Mouse (Mus musculus) MEL (cell line): ENCODE results near the gene Tmem176b. TPM values are rescaled to one million over a fixed set of nuclear protein-coding genes. Genes with fewer than 3 reads are reported as not detected.

ENCODE experiments used
- DNase-seq: peaks from one replicate; pipeline ENCODE4 v3.0.0; 2011; ENCODE audit warnings: low read depth, low spot score
- H3K27ac ChIP-seq: 2 replicates; pipeline ENCODE4 v1.5.1; 2012; ENCODE audit warnings: low read depth, mild to moderate bottlenecking, control low read depth, low read length, moderate library complexity; ENCODE audit not compliant: control insufficient read depth
- H3K27me3 ChIP-seq, 2 experiments: fragments of 150-350 bp in 1 of 2; sonication (generic) in 1 of 2; 2 replicates each; pipeline ENCODE4 v1.6.1; 2012; ENCODE audit warnings: low read length in 2 of 2, mild to moderate bottlenecking in 2 of 2, improper control_type of control experiment in 1 of 2, moderate library complexity in 1 of 2; ENCODE audit not compliant: insufficient read depth in 2 of 2, control insufficient read depth in 1 of 2
- H3K36me3 ChIP-seq, 2 experiments: 2 replicates each; pipeline ENCODE4 v1.6.1; 2012 to 2014; ENCODE audit warnings: low read length in 2 of 2, improper control_type of control experiment in 1 of 2, inconsistent platforms in 1 of 2, mild to moderate bottlenecking in 1 of 2; ENCODE audit not compliant: insufficient read depth in 2 of 2, control insufficient read depth in 1 of 2
- H3K4me1 ChIP-seq, 2 experiments: fragments of 150-350 bp in 1 of 2; sonication (generic) in 1 of 2; 2 replicates each; pipeline ENCODE4 v1.6.1; 2012; ENCODE audit warnings: low read length in 2 of 2, improper control_type of control experiment in 1 of 2, mild to moderate bottlenecking in 1 of 2; ENCODE audit not compliant: insufficient read depth in 2 of 2, control insufficient read depth in 1 of 2
- H3K4me3 ChIP-seq, 2 experiments: fragments of 150-350 bp in 1 of 2; sonication (generic) in 1 of 2; 2 replicates each; pipeline ENCODE4 v1.5.1; 2012; ENCODE audit warnings: low read depth in 2 of 2, low read length in 2 of 2, mild to moderate bottlenecking in 2 of 2, moderate library complexity in 2 of 2, control low read depth in 1 of 2, improper control_type of control experiment in 1 of 2; ENCODE audit not compliant: control insufficient read depth in 1 of 2, insufficient read depth in 1 of 2
- H3K79me2 ChIP-seq: 2 replicates; pipeline ENCODE4 v1.6.1; 2012; ENCODE audit warnings: mild to moderate bottlenecking, low read length, moderate library complexity; ENCODE audit not compliant: control insufficient read depth, poor library complexity, insufficient read depth
- H3K9ac ChIP-seq: 2 replicates; pipeline ENCODE4 v1.6.1; 2012; ENCODE audit warnings: low read depth, mild to moderate bottlenecking, control low read depth, low read length, moderate library complexity; ENCODE audit not compliant: control insufficient read depth, poor library complexity, severe bottlenecking
- H3K9me3 ChIP-seq: fragments of 150-350 bp; sonication (generic); replicated peaks from 2 replicates; pipeline ENCODE4 v1.6.1; 2012; ENCODE audit warnings: mild to moderate bottlenecking, low read length, improper control_type of control experiment, moderate library complexity; ENCODE audit not compliant: insufficient read depth
- BHLHE40 ChIP-seq: IDR thresholded peaks from 2 replicates; pipeline ENCODE4 v1.6.1; 2012; ENCODE audit warnings: low read depth, mild to moderate bottlenecking, inconsistent platforms, low read length, improper control_type of control experiment, borderline replicate concordance
- CHD1 ChIP-seq: IDR thresholded peaks from 2 replicates; pipeline ENCODE4 v1.6.1; 2012; ENCODE audit warnings: low read depth, mild to moderate bottlenecking, inconsistent platforms, low read length, improper control_type of control experiment
- CHD2 ChIP-seq: IDR thresholded peaks from 2 replicates; pipeline ENCODE4 v1.6.1; 2011; ENCODE audit warnings: low read length, improper control_type of control experiment
- E2F4 ChIP-seq: IDR thresholded peaks from 2 replicates; pipeline ENCODE4 v1.6.1; 2011; ENCODE audit warnings: low read depth, low read length, improper control_type of control experiment, borderline replicate concordance
- ELF1 ChIP-seq: IDR thresholded peaks from 2 replicates; pipeline ENCODE4 v1.6.1; 2014; ENCODE audit warnings: low read depth, mild to moderate bottlenecking, inconsistent platforms, low read length, improper control_type of control experiment, moderate library complexity
- EP300 ChIP-seq, 2 experiments: IDR thresholded peaks; 2 replicates each; pipeline ENCODE4 v1.6.1; 2011; ENCODE audit warnings: improper control_type of control experiment in 2 of 2, low read length in 2 of 2, low read depth in 1 of 2, mild to moderate bottlenecking in 1 of 2
- JUND ChIP-seq: IDR thresholded peaks from 2 replicates; pipeline ENCODE4 v1.6.1; 2011; ENCODE audit warnings: low read depth, mild to moderate bottlenecking, improper control_type of control experiment, low read length
- MAFK ChIP-seq: IDR thresholded peaks from 2 replicates; pipeline ENCODE4 v1.6.1; 2011; ENCODE audit warnings: low read depth, mild to moderate bottlenecking, low read length, improper control_type of control experiment, borderline replicate concordance
- MAX ChIP-seq: IDR thresholded peaks from 2 replicates; pipeline ENCODE4 v1.6.1; 2011; ENCODE audit warnings: low read length, improper control_type of control experiment
- MEF2A ChIP-seq: IDR thresholded peaks from 2 replicates; pipeline ENCODE4 v1.6.1; 2014; ENCODE audit warnings: low read depth, mild to moderate bottlenecking, inconsistent platforms, low read length, improper control_type of control experiment; ENCODE audit not compliant: poor library complexity, insufficient replicate concordance, severe bottlenecking; ENCODE audit errors: extremely low read depth
- MXI1 ChIP-seq: IDR thresholded peaks from 2 replicates; pipeline ENCODE4 v1.6.1; 2011; ENCODE audit warnings: mild to moderate bottlenecking, low read depth, low read length, improper control_type of control experiment
- MYB ChIP-seq: IDR thresholded peaks from 2 replicates; pipeline ENCODE4 v1.6.1; 2011; ENCODE audit warnings: mild to moderate bottlenecking, low read depth, low read length, improper control_type of control experiment
- MYC ChIP-seq: IDR thresholded peaks from 2 replicates; pipeline ENCODE4 v1.6.1; 2011; ENCODE audit warnings: low read depth, mild to moderate bottlenecking, low read length, improper control_type of control experiment, moderate library complexity
- NELFE ChIP-seq: IDR thresholded peaks from 2 replicates; pipeline ENCODE4 v1.6.1; 2011; ENCODE audit warnings: low read depth, low read length, improper control_type of control experiment
- NRF1 ChIP-seq: IDR thresholded peaks from 2 replicates; pipeline ENCODE4 v1.6.1; 2014; ENCODE audit warnings: low read depth, mild to moderate bottlenecking, inconsistent platforms, low read length, improper control_type of control experiment, moderate library complexity; ENCODE audit not compliant: poor library complexity, insufficient read depth, severe bottlenecking
- POLR2A ChIP-seq, 2 experiments: IDR thresholded peaks; 2 replicates each; pipeline ENCODE4 v1.6.1; 2011 to 2012; ENCODE audit warnings: low read length in 2 of 2, mild to moderate bottlenecking in 2 of 2, control low read depth in 1 of 2, improper control_type of control experiment in 1 of 2, low read depth in 1 of 2, moderate library complexity in 1 of 2; ENCODE audit not compliant: control insufficient read depth in 1 of 2, insufficient read depth in 1 of 2, poor library complexity in 1 of 2
- POLR2AphosphoS2 ChIP-seq: IDR thresholded peaks from 2 replicates; pipeline ENCODE4 v1.6.1; 2011; ENCODE audit warnings: low read length, improper control_type of control experiment
- POLR2AphosphoS5 ChIP-seq: IDR thresholded peaks from 2 replicates; pipeline ENCODE4 v1.6.1; 2012; ENCODE audit warnings: low read depth, borderline replicate concordance, mild to moderate bottlenecking, inconsistent platforms, low read length, moderate library complexity, mixed read lengths
- RAD21 ChIP-seq: IDR thresholded peaks from 2 replicates; pipeline ENCODE4 v1.6.1; 2011; ENCODE audit warnings: mild to moderate bottlenecking, low read depth, low read length, improper control_type of control experiment
- SIN3A ChIP-seq: IDR thresholded peaks from 2 replicates; pipeline ENCODE4 v1.6.1; 2012; ENCODE audit warnings: low read length, improper control_type of control experiment, inconsistent platforms
- SMC3 ChIP-seq: IDR thresholded peaks from 2 replicates; pipeline ENCODE4 v1.6.1; 2011; ENCODE audit warnings: low read depth, low read length, improper control_type of control experiment
- TAL1 ChIP-seq: IDR thresholded peaks from 2 replicates; pipeline ENCODE4 v1.6.1; 2012; ENCODE audit warnings: mild to moderate bottlenecking, inconsistent platforms, low read length, moderate library complexity, mixed read lengths
- TBP ChIP-seq: IDR thresholded peaks from 2 replicates; pipeline ENCODE4 v1.8.0; 2011; ENCODE audit warnings: low read depth, low read length, improper control_type of control experiment
- TCF12 ChIP-seq: IDR thresholded peaks from 2 replicates; pipeline ENCODE4 v1.6.1; 2014; ENCODE audit warnings: low read depth, mild to moderate bottlenecking, inconsistent platforms, low read length, improper control_type of control experiment, moderate library complexity
- UBTF ChIP-seq: IDR thresholded peaks from 2 replicates; pipeline ENCODE4 v1.6.1; 2012; ENCODE audit warnings: low read depth, mild to moderate bottlenecking, inconsistent platforms, low read length, improper control_type of control experiment, moderate library complexity, borderline replicate concordance; ENCODE audit not compliant: insufficient read depth
- USF1 ChIP-seq: IDR thresholded peaks from 2 replicates; pipeline ENCODE4 v1.6.1; 2014; ENCODE audit warnings: low read depth, mild to moderate bottlenecking, inconsistent platforms, low read length, improper control_type of control experiment, moderate library complexity
- USF2 ChIP-seq, 2 experiments: IDR thresholded peaks; 2 replicates each; pipeline ENCODE4 v1.6.1; 2011 to 2012; ENCODE audit warnings: improper control_type of control experiment in 2 of 2, low read length in 2 of 2, borderline replicate concordance in 1 of 2, inconsistent platforms in 1 of 2, low read depth in 1 of 2, mild to moderate bottlenecking in 1 of 2; ENCODE audit not compliant: insufficient read depth in 1 of 2
- ZC3H11A ChIP-seq: IDR thresholded peaks from 2 replicates; pipeline ENCODE4 v1.6.1; 2012; ENCODE audit warnings: low read depth, mild to moderate bottlenecking, inconsistent platforms, low read length, improper control_type of control experiment
- ZNF384 ChIP-seq: IDR thresholded peaks from 2 replicates; pipeline ENCODE4 v1.6.1; 2012; ENCODE audit warnings: low read depth, mild to moderate bottlenecking, inconsistent platforms, low read length, improper control_type of control experiment
- polyA plus RNA-seq, 2 experiments: library from polyadenylated mRNA; stranded (reverse) in 1 of 2; unstranded in 1 of 2; fragments of >175 nt in 1 of 2; fragments of >200 nt in 1 of 2; gene quantifications; 2 replicates each; pipeline versions ENCODE4 v1.2.1 to v1.2.4; 2012; ENCODE audit warnings: low replicate concordance in 2 of 2, low read depth in 1 of 2; ENCODE audit not compliant: insufficient read length in 2 of 2, insufficient read depth in 1 of 2, missing spikeins in 1 of 2
- total RNA-seq: library from RNA; depleted of rRNA; stranded (reverse); fragments of 300-350 nt; gene quantifications from 2 replicates; pipeline ENCODE4 v1.2.3, GENCODE M21; 2012

Tmem176b gene
- total and polyA plus RNA-seq, 3 experiments, result 23.0 to 77.0 TPM; not detected in 1

GRCm38 (mm10) chr6:48831141-48831540 is 10.2 kb downstream of the Tmem176b start:
- no peaks in the 10 kb centered on the region for H3K9me3 ChIP-seq
- peaks cover 0 to 50% of the 10 kb centered on the region in 2 experiments; a peak in 2 of 4 replicates for H3K36me3 ChIP-seq
- H3K4me3 ChIP-seq, result no peak overlapping the region
- peaks cover 11 to 44% of the 10 kb centered on the region in 2 experiments for H3K4me1 ChIP-seq
- no peak for DNase-seq
- no peak overlapping the region for H3K27ac ChIP-seq
- no peaks in the 10 kb centered on the region for H3K27me3 ChIP-seq
- no peaks in the 10 kb centered on the region for H3K79me2 ChIP-seq
- no peak for TF ChIP-seq SIN3A
- TF ChIP-seq TCF12, result no peak
- TF ChIP-seq UBTF, result no peak
- no peak for TF ChIP-seq JUND
- no peak for TF ChIP-seq MEF2A
- TF ChIP-seq MXI1, result no peak
- no peak for TF ChIP-seq TAL1
- TF ChIP-seq NRF1, result no peak
- TF ChIP-seq RAD21, result no peak
- no peak for TF ChIP-seq ZC3H11A
- no peak for TF ChIP-seq USF2 (IDR thresholded peaks at IDR 0.05; ENCODE audit: borderline replicate concordance in 1 of 2, insufficient read depth in 1 of 2, low read depth in 1 of 2, low read length in 2 of 2)
- no peak for TF ChIP-seq BHLHE40
- no peak for TF ChIP-seq E2F4
- no peak for TF ChIP-seq SMC3
- TF ChIP-seq POLR2AphosphoS5, result no peak
- TF ChIP-seq USF1, result no peak
- TF ChIP-seq CHD2, result no peak
- no peak for TF ChIP-seq MYB
- no peak for TF ChIP-seq TBP
- no peak for TF ChIP-seq MAX
- no peak overlapping the region for H3K9ac ChIP-seq

GRCm38 (mm10) chr6:48830241-48830640 is 11.1 kb downstream of the Tmem176b start:
- Histone ChIP-seq H3K4me1 (peaks cover 11 to 44% of the 10 kb centered on the region in 2 experiments), H3K36me3 (peaks cover 0 to 50% of the 10 kb centered on the region in 2 experiments; a peak in 2 of 4 replicates), H3K27me3 (no peaks in the 10 kb centered on the region), H3K9ac (no peak overlapping the region), H3K9me3 (no peaks in the 10 kb centered on the region), H3K79me2 (no peaks in the 10 kb centered on the region), H3K27ac (no peak overlapping the region; the same call in 1 of the 2 replicates), H3K4me3 (no peak overlapping the region)
- TF ChIP-seq ZNF384, result no peak
- no peak for TF ChIP-seq EP300 (IDR thresholded peaks at IDR 0.05; ENCODE audit: low read depth in 1 of 2, low read length in 2 of 2)
- TF ChIP-seq CHD2, result no peak
- TF ChIP-seq POLR2A (IDR thresholded peaks at IDR 0.05; ENCODE audit: control insufficient read depth in 1 of 2, insufficient read depth in 1 of 2, low read depth in 1 of 2, low read length in 2 of 2, poor library complexity in 1 of 2), result no peak
- no peak for TF ChIP-seq MAX
- TF ChIP-seq TAL1, result no peak
- no peak for TF ChIP-seq USF2 (IDR thresholded peaks at IDR 0.05; ENCODE audit: borderline replicate concordance in 1 of 2, insufficient read depth in 1 of 2, low read depth in 1 of 2, low read length in 2 of 2)
- no peak for TF ChIP-seq UBTF
- no peak for TF ChIP-seq NRF1
- TF ChIP-seq USF1, result no peak
- no peak for TF ChIP-seq NELFE
- no peak for TF ChIP-seq TBP
- TF ChIP-seq SMC3, result no peak
- no peak for TF ChIP-seq MYC
- TF ChIP-seq POLR2AphosphoS2, result no peak
- no peak for TF ChIP-seq MYB
- no peak for TF ChIP-seq ELF1
- TF ChIP-seq MAFK, result no peak
- no peak for TF ChIP-seq BHLHE40
- no peak for TF ChIP-seq CHD1
- DNase-seq, result no peak
